Mouse (Mus musculus): ENCODE results near the gene Tcte2.
"Not testable (repeated sequence)": the region's sequence is repeated elsewhere in the genome, so short reads cannot be mapped to it uniquely, and the experiment has no call there.

Tcte2 gene

DNA sequence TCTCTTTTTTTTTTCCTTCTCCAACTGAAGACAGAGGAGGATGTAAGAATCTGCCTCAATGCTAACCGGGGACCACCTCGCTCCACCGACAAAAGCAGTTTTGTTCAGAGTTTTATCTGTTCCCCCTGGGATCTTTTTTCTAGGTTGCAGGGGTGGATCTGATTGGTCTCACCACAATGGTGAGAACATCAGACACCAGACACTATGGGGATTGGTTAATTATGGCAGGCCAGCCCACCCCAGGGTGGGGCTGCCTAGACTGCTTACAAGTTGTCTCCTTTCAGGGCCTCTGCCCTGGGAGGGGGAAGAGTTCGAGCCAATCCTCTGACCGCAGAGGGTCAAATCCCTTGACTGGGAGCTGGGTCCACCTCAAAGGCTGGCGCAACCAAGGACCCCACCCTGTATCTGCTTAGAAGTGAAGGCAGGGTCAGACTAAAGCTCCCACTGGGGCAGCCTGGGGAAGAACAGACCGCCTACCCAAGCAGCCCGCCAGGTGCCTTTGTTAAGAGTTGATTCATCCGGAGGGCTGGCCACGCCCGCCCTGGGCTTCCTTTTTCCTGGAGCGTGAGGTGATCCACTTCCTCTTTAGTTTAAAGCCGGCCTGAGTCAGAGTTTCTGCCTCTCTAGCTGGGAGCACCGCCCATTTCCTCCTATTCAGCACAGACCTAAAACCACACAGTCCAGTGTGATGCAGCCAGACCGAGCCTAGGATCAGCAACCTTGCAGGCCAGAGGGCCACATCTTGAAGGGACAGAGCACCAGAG, 78.0 kb downstream of the Tcte2 start:
- DNase-seq (ENCODE audit: low read depth, low spot score): no peak

DNA sequence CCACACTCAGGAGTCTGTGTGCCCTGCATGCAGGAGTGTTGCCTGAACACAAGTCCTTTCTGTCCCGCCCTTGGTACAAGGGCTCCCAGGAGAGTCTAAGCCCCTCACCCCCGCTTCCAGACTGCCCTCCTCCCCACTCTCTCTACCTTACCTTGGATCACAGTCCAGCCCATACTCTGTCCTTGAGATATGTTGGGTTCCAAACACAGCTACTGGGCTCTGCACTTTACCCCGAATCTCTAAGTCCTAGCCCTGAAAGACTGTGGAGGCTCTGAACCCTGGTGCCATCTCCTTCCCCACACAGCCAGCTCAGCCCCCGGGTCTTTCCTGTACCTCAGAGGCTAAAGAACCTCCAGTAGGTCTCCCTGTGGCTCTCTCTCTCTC, 78.6 kb downstream of the Tcte2 start:
- DNase-seq (ENCODE audit: low read depth, low spot score): no peak

DNA sequence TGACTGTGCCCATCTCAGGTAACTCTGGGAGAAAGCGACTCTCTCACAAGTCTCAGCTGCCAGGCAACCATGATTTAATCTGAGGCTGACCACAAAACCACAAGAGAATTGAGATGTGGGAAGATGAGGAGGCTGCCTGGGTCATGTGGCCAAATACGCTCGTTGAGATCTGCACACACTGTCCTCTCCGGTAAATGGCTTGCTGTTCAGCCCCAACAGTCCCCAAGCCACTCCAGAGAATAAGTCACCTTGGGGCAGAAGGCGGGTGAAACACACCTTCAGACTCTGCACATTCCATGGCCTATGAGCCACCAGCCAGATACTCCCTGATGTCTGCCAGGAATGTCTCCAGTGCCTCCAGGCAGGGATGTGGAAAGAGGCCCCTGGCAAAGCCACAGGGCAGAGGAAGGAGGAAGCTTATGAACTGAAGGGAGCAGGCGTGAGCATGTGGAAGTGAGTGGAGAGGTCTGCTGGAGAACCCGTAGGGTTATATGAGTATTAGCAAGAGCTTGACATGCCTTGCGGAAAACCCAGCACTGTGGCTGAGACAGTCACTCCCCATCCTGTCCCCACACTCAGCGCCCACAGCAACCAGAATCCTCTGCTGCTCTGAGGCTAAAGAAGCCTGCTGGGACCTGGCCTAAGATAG, 79.1 kb downstream of the Tcte2 start:
- DNase-seq (ENCODE audit: low read depth, low spot score): no peak

DNA sequence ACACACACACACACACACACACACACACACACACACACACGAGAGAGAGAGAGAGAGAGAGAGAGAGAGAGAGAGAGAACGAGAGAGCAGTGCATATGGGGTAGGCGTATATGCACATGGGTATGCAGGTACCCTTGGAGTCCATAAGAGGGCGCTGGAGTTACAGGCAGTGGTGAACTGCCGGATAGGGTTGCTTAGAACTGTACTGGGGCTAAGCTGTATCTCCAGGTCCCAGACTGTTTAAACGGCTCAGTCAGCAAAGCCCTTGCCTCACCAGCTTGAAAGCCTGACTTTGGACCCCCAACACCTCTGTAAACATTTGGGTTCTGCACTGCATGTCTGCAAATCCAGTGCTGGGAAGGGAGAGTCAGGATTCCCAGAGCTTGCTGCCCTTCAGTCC, 79.9 kb downstream of the Tcte2 start:
- DNase-seq (ENCODE audit: low read depth, low spot score): no peak

DNA sequence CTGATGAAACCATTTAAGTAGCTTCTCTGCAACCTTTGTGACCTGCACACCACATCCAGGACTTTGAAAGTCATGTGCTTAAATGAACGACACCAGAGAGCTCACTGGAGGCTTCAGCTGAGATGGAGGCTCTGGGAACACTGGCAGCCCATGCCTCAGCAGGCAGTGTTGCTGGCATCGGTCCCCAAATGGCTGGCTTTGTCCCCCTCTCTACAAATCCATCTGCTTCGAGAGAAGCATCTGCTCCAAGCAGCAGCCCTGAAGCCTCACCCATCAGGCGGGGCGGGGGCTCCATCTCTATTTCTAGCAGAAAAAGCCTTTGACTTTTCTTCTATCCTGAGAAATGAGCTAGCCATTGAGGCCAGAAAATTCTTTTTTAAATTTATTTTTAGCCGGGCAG, 80.5 kb downstream of the Tcte2 start:
- no peak for DNase-seq (ENCODE audit: low read depth, low spot score)

DNA sequence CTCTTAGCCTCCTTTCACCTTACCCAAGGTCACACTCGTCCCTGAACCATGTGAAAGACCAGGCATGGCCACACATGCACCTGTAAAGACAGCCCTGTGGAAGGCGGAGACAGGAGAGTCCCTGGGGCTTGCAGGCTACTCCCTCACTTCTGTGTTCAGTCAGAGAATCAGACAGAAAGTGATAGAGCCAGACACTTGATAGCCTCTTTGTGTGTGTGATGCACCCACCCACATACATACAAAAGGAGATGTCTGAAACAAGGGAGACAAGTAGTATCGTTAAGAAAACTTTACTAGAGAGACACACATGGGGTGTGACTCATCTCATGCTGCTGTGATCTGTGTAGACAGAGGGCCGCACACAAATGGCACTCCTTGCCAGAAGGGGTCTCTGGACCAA, 81.3 kb downstream of the Tcte2 start:
- no peak for DNase-seq (ENCODE audit: low read depth, low spot score)

DNA sequence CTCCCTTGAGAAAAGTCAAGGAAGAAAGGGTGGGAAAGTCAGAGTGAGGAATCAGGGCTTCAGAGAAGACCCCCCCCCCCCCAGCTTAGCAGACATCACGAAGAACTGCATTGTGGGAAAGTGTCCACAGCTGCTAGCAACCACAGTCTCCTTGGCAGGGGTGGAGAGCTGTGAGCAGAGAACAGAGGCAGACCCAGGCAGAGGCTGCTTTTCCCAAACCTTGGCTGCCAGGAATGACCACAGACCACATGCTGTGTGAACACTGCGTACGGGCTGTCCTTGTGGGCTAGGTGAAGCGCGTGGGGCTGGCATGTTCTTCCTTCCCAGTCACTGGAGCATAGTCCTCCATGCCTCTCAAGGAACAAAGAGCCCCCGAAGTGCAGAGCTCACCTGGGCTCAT, 81.9 kb downstream of the Tcte2 start:
- DNase-seq (ENCODE audit: low read depth, low spot score): no peak

DNA sequence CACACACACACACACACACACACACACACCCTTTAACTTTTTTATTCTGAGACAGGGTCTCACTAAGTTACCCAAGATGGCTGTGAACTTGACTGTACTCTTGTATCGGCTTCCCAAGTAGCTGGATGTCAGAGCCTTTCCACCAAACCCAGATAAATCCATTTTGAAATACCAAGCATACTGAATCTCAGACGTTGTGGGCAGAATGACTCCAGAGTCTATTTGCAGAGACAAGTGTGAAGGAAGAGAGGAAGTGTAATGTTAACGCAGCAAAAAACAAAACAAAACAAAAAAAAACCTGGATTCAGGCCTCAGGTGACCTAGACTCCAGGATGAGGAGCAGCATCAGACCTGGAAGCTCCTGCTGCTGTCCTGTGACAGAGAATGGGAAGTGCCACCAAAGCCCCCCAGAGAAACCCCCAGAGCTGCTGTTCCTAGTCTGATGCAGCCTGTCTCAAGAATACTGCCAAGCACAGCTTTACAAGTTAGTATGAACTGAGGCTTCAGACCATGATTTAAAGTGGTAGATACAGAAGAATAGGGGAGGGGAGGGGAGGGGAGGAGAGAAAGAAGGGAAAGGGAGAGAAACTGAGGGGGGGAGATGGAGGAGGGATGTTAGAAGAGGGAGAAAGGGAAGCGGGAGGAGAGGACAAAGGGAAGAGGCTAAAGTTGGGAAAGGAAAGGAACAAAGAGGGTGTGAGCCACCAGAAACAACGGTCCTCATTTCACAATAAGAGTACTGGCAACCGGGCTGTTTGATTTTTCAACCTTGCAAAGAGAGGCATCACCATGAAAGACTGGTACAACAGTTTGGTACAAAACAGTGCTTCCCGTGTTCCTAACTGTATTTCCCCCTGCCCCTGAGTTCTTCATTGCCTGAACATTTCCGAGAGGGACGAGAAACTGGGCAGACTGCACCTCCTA, 84.1 kb downstream of the Tcte2 start:
- DNase-seq (ENCODE audit: low read depth, low spot score): no peak

DNA sequence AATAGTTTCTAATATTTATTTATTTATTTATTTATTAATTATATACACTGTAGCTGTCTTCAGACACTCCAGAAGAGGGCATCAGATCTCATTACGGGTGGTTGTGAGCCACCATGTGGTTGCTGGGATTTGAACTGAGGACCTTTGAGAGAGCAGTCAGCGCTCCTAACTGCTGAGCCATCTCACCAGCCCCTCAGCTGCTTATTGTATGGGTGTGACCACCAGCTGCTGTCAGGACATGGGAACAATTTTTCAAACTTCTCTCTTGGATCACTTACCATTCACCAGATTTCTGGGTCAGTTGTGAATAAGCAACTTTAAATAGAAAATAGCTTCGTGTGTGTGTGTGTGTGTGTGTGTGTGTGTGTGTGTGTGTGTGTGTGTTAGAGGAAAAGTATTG, 85.5 kb downstream of the Tcte2 start:
- not testable (repeated sequence) for DNase-seq (ENCODE audit: low read depth, low spot score)

DNA sequence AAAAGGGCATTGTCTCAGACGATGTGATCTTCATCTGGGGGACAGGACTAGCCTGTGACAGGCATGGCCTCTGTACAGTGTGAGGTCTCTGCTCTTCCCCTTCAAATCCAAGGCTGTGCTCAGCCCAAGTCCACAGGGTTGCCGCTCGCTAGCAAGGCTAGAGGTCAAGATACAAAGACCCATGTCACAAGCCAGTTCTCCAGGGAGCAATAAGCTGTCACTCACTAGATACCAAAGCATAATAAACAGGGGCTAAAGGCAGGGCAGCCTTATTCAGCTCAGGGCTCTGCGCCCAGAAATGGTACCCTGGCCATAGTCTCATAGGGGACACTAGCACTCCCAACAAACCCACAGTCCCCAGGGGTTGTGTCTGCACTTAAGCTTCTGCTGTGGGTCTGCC, 86.0 kb downstream of the Tcte2 start:
- no peak for DNase-seq (ENCODE audit: low read depth, low spot score)

DNA sequence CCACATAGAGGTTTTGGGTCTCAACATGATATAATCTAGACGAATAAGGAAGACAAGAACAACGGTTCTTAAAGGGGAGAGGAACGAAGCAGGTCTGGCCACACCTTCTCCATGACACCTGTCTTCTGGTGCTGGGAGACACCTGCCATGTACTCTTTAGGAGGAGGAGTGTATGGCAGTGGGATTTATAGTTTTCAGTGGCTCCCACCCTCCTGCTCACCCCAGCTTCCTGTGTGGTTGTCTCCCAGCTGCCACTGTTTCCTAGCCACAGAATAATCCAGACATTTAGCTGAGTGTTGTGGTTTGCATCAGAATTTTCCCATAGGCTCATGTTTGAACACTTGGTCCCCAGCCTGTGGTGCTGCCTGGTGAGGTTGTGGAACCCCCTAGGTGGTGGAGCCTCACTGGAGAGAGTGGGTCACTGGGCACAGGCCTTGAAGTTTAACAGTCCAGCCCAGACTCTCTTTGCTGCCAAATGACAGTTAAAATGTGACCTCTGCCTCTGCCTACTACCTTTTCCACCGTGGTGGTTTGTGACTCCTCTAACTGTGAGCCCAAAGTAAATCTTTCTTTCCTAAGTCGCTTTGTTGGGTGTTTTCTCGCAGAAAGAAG, 86.8 kb downstream of the Tcte2 start:
- DNase-seq (ENCODE audit: low read depth, low spot score): no peak

DNA sequence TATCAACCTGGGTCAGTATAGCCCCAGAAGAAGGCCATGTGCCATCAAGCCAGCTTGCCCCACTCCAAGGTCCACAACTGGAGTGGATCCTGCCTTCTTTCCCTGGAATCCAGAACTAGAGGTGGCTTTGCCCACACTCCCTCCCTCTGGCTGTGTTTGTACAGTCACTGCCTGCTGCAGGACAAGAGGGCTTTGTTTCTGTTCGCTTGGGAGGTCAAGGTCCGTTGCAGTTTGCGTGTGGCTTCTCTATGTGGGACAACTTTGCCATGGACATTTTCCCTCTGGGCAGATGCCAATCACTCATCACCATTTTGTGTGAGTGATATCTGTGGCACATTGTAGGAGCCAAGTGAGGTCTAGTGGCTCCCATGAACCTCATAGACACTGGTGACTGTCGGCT, 89.9 kb downstream of the Tcte2 start:
- no peak for DNase-seq (ENCODE audit: low read depth, low spot score)

DNA sequence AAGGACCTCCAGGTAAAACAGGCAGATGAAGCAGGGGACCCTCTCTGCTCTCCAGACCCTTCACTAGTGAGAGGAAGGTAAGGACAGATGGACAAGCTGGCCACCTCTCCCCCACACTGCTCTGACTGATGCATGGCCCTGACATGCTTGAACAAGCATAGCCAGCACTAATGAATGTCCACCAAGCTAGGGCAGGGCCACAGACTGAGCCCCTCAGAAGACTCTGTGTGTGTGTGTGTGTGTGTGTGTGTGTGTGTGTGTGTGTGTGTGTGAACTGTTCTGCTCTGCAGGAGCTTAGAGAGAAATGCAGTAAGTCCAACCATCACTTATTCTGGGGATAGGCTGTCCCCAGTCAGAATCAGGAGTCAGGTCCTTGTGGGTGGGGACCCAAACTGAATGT, 91.4 kb downstream of the Tcte2 start:
- DNase-seq (ENCODE audit: low read depth, low spot score): no peak

DNA sequence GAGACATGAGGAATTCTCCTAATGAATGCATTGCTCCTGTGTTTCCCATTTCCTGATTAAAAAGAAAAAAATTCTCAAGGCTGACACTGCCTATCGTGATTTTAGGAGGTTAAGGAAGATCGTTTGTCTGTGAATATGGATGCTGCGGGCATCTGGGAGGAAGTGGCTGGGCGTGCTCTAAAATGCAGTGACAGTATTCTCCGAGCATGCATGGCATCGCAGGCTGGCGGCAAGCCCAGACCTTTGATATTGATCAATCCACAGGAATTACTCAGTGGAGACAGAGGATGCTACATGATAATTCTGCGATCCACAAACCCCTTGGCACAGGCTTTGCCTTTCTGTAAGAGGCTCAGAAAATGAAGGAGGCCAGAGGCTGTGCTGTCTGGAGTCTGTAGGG, 92.4 kb downstream of the Tcte2 start:
- no peak for DNase-seq (ENCODE audit: low read depth, low spot score)

DNA sequence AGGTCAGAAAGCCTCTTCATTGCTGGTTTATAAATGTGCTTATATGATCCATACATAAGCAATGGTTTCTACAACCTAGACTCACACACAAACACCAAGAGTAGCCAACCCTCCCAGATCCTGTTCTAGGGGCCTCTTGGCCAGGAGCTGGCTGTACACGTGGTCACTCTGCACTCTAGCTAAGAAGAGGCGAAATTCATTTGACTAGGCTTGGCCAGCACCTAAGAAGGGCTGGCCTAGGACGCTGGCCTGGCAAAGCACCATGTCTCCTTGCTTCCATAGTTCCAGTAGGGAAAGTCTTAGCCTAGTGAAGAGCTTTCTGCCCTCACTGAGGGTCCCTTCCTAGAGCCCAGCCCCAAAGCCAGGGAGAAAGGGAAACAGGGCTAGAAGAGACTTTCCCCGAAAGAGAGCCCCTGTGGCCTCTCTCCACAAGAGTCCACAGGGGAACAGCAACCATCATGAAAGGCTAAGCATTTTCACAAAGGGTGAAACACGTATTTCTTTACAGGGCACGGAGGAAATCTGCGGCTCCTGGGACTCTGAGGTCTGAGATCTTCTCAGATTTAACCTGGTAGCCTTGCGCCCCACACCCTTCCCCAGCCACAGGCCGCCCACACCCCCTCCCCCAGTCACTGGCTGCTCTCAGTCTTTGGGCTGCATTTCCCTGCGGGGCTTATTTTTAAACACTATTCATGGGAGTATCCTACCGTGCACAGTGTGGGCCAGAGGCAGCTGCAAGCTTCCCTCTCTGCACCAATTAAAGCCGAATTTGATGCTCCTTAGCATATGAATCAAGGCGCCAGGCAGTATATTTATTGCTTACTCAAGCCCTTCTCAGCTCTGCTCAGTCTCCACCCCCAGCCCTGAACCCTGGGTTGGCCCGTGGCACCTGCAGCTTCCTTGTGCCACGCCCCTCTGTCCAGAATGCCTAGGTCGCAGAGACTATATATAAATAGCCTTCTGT, 93.3 kb downstream of the Tcte2 start:
- DNase-seq (ENCODE audit: low read depth, low spot score): no peak

DNA sequence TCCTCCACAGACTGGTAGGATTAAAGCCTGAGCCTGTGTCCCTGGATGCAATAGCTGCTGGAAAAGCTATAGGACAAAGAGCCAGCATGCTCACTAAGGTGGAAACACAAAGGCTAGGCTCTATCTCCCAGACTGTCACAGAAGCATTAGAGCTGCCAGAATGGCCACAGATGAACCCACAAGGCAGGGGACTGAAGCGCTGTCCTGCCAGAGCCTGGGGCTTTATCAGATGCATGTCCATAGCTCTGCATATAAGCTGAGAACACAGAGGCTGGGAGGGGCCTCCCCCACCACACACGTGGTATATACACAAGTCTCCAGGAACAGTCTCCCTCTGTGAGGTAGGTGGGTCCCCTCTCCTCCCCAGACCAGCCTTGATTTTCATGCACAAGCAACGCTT, 94.6 kb downstream of the Tcte2 start:
- no peak for DNase-seq (ENCODE audit: low read depth, low spot score)

DNA sequence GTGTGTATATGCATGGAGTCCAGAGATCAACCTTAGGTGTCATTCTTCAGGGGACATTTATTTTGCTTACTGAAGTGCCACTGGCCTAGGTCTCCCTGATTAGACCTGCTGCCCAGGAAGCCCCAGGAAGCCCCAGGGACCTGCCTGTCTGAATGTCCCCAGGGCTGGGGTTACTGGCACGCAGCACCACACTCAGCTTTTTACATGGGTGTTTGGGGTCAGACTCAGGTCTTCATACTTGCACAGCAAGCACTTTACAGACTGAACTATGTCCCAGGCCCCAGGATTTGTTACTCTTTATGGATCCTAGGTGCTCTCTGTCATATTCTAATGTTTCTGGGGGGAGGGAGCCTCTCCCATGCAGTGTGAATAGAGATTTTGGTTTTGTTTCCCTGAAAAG, 95.9 kb downstream of the Tcte2 start:
- DNase-seq (ENCODE audit: low read depth, low spot score): no peak

DNA sequence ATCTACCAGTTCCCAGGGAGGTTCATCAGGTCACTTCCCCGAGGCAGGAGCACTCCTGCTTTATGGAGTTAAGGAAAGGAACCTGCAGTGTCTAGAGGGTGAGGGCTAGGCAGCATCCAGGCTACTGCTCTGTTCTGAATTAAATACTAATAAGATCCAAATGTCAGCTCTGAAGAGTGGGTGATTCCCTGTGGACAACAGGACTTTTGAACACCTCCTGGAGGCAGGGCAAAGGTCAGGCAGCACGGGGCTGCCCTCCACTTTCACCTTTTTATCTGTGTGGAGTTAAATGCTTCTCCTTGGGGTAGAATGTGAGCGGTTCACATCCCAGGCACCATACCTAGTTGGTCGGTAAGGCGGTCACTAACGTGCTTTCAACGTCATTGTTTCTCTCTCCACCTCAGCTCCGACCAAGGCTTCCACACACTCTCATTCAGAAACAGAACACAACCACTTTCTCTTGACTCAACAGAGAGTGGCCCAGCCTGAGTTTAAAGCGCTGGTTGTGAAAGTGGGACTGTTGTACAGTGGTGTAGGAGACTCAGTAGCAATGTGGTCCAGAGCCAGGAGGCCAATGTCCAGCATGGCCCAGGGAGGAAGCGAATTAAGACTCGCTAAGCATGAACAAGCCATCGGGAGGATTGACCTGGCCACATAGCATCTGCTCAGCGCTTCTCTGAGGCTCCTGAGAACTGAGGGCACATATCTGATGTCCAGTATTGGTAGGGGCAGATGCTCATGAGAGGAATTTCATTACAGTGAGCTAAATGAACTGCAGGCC, 98.0 kb downstream of the Tcte2 start:
- DNase-seq (ENCODE audit: low read depth, low spot score): no peak

Measured in c-Kit-negative CD71-positive TER-119-positive erythroid progenitor cells, embryonic 14.5 days (primary cell).